In the genomic region with DNA sequence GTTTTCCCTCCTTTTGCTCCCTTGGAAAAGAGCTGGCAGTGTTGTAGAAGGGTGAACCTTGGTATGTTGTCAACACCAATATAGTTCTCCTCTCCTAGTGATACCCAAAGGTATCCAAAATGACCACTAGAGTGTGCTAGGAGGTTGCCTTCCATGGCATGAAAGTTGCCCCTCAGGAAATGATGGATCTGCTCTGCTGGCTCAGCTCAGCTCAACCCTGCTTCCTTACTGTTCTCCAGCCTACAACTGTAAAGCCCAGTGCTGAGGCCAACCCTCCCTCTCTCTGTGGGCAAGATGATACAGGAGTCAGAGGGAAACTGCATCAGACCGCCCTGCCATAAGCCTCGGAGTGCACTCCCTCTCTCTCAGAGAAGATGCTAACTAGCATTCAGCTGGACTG, we compare ENCODE assay signal across 8 mouse cellular contexts. TPM values are rescaled to one million over a fixed set of nuclear protein-coding genes. Genes with fewer than 3 reads are reported as not detected.
DNase-seq lines count a peak whose midpoint lies in the region; ATAC-seq and TF ChIP-seq lines count a peak whose summit lies in the region.

No protein-coding gene starts in this region.

- peak; percentile 40 for TF ChIP-seq CTCF in E14TG2a.4 (conservative IDR thresholded peaks at IDR 0.05; ENCODE audit: low read length)

- H3K4me1 ChIP-seq in E14TG2a.4 (replicated peaks; ENCODE audit: low read depth, low read length), result peaks cover 58% of the 10 kb centered on the region
- no peaks in the 10 kb centered on the region for H3K4me1 ChIP-seq in midbrain, embryonic 11.5 days (ENCODE audit: control insufficient read depth, insufficient read depth, low read length)

- H3K27me3 ChIP-seq in E14TG2a.4 (ENCODE audit: insufficient read depth, low read length), result no peaks in the 10 kb centered on the region
- no peaks in the 10 kb centered on the region for H3K27me3 ChIP-seq in midbrain, embryonic 11.5 days (ENCODE audit: control insufficient read depth, insufficient read depth, low read length)

- peaks cover 2% of the 10 kb centered on the region for H3K9me3 ChIP-seq in E14TG2a.4 (ENCODE audit: low read length)
- H3K9me3 ChIP-seq in midbrain, embryonic 11.5 days (ENCODE audit: control insufficient read depth, low read length), result no peaks in the 10 kb centered on the region

- no peak overlapping the region for H3K9ac ChIP-seq in midbrain, embryonic 11.5 days (ENCODE audit: low read length)

- H3K27ac ChIP-seq in midbrain, embryonic 11.5 days (ENCODE audit: low read depth, low read length), result no peak overlapping the region

- H3K4me2 ChIP-seq in midbrain, embryonic 11.5 days, result no peak overlapping the region

- no peak for ATAC-seq in midbrain, embryonic 11.5 days (ENCODE audit: low FRiP score)

- peak; percentile 27 for DNase-seq in kidney, adult 18-20 months
- DNase-seq in kidney, adult 11 months, result no peak
- peak; percentile 70 for DNase-seq in ZHBTc4 (ENCODE audit: low read depth, low spot score)
- peak; percentile 45 for DNase-seq in forelimb bud, embryonic 11.5 days (ENCODE audit: low read depth, low spot score)
- DNase-seq in mesoderm, embryonic 11.5 days (ENCODE audit: low read depth, low spot score), result peak; percentile 50
- DNase-seq in ovary, adult 18-20 months (ENCODE audit: low spot score), result no peak
- DNase-seq in midbrain, embryonic 11.5 days (ENCODE audit: low spot score, missing footprints), result no peak

- no peaks in the 10 kb centered on the region for H3K36me3 ChIP-seq in E14TG2a.4 (ENCODE audit: insufficient read depth, low read length)
- no peaks in the 10 kb centered on the region for H3K36me3 ChIP-seq in midbrain, embryonic 11.5 days (ENCODE audit: control insufficient read depth, insufficient read depth, low read length)

- 0 out of 2 replicates have a peak overlapping the region, but pooled peaks have one; percentile 13 for H3K4me3 ChIP-seq in E14TG2a.4 (replicated peaks; ENCODE audit: low read length)
- H3K4me3 ChIP-seq in midbrain, embryonic 11.5 days (ENCODE audit: low read depth, low read length), result no peak overlapping the region

- 70% methylated on average over 2 of the region's 2 CpGs for WGBS in midbrain, embryonic 11.5 days

RNA-seq across cellular contexts. Expression of gene Fxyd6, which starts 24.5 kb away (rescaled TPM):
- 123 and 129 TPM in 2 replicates for polyA plus RNA-seq in midbrain, embryonic 11.5 days (2014; fragmentation: Nextera tagmentation; extraction: Ambion mirVana)

RNA-seq across cellular contexts. Expression of gene Tmprss13, which starts 26.6 kb away (rescaled TPM):
- polyA plus RNA-seq in midbrain, embryonic 11.5 days (2014; fragmentation: Nextera tagmentation; extraction: Ambion mirVana), result not detected in 2 replicates

RNA-seq across cellular contexts. Expression of gene Fxyd2, which starts 54.0 kb away (rescaled TPM):
- polyA plus RNA-seq in midbrain, embryonic 11.5 days (2014; fragmentation: Nextera tagmentation; extraction: Ambion mirVana), result 1.00 and 1.5 TPM in 2 replicates

Comparison
In these comparisons a context has a peak if more than half of its experiments do, and no peak if none do; other contexts are left out.
1. DNase-seq: peak in kidney, adult 18-20 months (single experiment), ZHBTc4 (single experiment), forelimb bud, embryonic 11.5 days (single experiment) and mesoderm, embryonic 11.5 days (single experiment); none in kidney, adult 11 months (single experiment), ovary, adult 18-20 months (single experiment) and midbrain, embryonic 11.5 days (single experiment).